Mouse (Mus musculus) cerebellum, postnatal 10 days (tissue): ENCODE measurements around the gene Kcnq1.

Experiments
- DNase-seq, 2 experiments: peaks; one replicate each; pipeline ENCODE4 v3.0.0; 2021; ENCODE audit warnings: mixed read lengths in 2 of 2

Kcnq1 gene

DNA sequence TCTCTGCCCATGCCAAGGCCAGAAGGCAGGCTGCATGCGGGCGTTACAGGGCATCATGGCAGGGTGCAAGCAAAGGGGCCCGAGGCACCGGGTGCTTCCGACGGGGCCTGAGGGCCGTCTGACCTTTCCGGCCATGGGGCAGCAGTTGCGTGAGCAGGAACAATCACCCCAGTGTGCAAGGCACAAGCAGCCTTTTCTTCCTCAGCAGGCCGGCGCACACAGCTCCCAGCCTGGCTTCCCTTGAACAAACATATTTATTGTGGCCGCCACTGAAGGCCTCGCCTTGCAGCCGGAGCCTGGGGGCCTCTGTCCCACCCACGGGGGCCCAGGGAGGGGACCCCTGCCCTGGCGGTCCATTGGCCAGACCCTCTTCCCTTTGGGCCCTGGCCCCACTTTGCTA, 218.9 kb downstream of the Kcnq1 start:
- no peak for DNase-seq

DNA sequence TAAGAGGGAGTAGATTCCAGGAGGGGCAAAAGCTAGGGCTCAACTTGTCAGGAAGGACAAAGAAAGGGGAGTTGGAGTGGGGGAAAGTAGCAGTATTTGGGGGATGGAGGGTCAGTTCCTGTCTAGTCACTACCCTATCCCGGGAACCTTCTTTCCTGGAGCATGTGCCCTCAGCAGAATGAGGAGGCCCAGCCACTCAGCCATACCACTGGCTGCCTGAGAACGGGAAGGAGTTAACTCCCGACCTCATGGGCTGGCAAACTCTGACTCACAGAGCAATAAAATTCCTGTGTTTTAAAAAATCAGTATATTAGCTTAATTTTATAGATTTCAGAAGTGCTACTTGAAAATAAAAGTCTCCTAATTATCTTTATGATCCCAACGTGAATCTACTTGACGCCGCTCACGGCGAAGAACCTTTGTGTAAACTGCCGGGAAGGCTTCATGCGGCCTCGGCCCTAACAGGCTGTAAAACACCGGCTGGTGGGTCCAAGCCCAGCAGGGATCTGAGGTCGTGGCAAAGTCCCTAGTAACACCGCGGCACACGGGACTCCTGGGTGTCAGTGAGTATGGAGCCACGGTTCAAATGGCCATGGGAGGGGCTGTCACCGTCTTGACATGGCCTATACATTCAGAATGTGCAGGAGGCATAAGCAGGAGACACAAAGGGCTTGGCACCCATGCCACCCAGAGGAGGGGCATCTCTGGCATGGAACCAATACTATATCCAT, 222.2 kb downstream of the Kcnq1 start:
- DNase-seq: peak in 1 of 2 experiments; percentile 23

DNA sequence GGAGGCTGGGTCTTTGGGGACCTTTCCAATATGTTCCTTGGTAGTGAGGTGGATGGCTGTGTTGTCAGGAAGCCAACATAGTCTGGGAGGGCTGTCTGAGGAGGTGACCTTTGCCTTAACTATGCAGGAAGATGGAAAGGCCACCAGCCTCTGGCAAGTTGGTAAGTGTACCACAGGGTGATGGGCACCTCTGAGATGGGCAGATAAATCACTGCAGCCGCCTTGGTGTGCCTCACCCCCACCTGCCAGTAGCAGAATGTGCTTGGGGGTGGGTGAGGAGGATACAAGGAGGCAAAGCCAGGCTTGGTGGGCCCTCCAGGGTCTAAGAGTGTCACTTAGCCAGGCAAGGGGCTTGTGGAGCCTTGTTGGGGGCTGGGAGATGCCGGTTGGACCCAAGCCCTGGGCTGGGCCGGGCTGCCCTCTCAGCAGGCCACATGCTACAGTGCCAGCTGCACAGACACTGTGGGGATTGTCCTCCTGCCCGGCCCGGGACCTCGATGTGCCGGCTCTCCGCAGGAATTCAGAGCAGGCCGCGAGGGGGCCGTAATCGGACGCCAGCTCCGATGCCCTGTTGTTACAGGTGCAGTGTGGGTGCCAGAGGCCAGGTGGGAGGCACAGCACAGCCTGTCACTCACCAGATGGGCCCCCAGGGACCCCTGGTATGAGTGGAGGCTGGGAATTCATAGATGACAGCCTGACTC, 223.1 kb downstream of the Kcnq1 start:
- DNase-seq: peak; percentile 52 to 69

DNA sequence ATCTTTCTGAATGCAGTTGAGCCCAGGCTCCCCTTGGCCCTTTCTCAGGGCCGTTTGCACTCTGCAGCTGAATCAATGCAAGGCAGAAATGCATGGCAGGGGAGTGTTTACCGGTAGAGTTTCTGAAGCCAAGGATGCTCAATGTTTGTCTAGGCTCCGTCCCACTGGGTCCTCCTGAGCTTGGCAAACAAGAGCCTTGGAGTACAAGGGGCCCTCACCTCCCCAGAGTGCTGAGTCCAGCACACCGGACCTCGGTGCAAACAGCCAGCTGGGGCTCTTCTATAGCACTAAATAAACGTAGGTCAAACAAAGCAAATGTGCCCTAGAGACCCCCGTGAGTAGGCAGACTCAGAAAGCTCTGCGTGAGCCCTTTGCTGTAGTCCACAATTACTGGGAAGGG, 226.9 kb downstream of the Kcnq1 start:
- DNase-seq: no peak

DNA sequence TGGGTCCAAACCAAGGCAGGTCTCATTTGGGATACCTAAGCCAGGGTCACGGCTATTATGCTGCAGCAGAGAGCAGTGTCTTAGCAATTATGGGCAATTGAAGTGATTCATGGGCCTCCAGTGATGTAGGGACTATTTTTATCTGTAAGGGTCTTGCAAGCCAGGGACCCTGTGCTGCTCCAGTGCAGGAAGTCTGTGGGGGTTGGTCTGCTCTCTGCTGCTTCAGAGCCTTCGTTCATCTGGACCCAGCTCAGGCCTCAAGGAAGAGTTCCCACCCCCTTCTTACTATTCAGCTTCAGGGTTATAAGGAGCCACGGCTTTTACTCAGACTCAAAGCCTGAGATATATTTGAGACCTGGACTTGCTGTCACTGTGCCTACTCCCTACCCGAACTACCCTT, 227.4 kb downstream of the Kcnq1 start:
- DNase-seq: no peak

DNA sequence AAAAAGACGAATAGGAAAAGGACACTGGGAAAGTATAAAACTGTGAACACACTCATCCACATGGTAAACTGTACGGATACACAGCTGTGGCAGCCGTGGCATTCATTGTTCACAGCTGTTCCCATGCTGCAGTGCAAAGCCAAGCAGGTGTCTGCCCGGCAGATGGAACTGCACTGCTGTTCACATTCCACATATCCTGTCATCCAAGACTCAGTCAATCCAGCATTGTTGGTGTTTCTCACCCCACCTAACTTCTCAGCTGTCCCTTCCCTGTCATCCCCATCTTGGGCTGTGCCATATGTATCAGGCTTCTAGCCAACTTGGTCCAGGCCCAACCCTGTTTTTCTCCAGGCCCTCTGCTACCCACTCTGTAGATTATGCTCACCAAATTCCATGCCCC, 232.5 kb downstream of the Kcnq1 start:
- DNase-seq: peak; percentile 36 to 48

DNA sequence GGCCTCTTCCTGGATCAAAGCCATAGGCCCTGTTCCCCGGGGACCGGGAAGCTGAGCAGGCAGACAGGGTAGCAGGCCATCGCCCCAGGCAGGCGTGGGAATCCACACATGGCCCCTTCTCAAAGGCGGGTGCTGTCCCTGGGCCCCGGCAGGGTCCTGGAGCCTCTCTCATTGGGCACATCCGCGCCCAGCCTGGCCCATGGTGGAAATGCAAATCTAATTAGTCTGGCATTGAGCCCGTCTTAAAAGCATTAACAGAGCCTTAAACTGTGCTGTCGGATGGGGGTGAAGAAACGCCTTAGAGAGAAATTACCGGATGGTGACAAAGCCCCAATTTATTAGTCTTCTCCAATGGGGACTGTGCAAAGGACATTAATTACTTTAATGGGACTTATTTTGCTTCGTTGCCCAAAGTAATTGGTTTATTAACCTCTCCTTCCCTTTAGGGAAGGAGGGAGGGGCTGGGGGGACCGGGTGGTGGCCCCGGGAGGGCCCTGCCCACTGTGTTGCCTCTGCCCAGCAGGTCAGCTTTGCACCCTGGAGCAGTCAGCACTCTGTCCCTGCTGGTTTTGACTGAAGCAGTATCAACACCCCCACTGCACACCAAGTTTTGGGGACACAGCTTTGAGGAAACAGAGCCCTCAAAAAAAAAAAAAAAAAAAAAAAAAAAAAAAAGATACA, 234.6 kb downstream of the Kcnq1 start:
- peak; percentile 30 to 51 for DNase-seq

DNA sequence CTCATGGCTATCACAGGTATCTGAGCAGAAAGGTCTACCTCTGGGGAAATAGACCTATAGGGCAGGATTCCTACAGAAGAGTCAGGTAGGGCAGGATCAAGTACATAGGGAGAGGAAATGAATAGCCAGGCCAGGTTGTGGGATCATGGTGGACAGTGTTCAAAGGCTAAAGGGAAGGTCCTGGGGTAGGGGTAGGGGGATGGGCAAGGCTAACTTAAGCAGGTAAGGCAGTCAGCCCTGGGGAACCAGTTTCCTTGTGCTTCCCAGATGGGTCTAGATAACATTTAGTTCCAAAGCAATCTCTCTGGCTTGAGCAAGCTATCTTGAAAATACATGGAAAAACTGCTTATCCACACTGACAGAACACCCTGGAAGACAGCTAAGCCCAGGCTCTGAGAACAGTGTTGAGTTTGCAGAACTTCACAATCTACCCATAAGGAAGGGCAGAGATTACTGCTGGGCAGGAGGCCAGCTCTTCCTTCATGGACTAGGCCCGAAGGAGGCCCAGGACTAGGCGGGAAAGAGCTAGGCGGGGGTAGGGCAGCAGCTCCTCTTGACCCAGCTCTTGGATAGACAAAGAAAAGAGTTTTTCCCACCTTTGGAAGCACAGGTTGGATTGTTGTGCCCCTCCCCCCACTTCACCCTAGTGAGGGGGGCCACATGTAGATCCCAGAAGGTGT, 235.3 kb downstream of the Kcnq1 start:
- no peak for DNase-seq

DNA sequence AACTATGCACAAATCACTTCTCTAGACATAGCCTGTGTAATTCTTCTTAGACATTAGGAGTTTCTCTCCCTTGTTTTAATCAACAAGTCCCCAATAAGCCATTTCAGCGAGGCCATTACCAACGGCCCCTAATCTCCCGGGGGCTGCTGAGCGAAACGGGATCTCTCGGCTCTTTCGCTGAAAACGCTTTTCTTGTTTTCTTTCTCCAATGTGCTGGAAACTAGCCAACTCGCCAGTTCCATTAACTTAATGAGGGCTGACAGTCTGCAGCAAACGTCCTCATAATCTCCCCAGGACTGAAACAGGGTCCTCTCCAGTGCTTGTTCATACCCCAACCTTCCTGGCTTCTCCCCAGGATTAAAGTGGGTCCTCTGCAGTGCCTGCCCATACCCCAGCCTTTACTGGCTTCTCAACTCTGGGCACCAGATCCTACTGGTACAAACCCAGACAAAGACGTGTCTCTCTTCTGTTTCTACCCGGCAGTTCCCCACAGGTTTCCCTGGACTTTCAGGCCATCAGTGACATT, 237.7 kb downstream of the Kcnq1 start:
- DNase-seq: peak; percentile 57 to 71

DNA sequence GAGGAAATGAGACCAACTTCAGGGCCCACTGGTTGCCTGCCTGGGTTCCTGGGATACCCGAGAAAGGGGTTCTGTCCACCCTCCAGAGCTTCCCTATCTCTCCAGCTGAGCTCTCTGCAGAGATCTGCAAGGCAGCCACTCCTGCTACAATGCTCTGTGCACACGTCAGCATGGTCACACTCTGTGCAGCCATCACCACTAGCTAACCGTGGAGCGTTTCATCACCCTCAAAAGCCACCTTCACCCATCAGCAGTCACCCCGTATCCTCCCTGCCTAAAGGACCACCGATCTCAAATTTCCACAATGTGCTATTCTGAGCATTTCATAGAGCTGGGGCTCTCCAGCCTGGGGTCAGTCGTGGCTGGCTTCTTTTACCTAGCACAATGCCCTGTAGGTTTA, 243.1 kb downstream of the Kcnq1 start:
- no peak for DNase-seq

DNA sequence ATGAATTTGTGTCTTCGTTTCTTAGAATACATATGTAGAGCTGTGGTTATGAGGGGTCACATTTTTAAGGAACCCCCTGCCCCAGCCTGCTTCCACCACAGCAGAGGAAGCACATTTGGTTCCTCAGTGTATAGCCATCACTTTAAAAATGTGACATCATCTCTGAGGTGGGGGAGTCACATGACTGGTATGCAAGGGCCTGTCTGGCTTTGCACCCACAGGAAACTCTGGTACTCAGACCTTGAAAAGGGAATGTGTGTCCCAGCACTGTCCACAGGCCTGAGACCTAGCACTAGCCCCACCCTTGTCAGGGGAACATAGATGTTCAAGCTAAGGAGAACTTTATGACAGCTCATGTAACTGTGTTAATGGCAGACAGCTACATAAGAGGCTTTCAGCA, 243.7 kb downstream of the Kcnq1 start:
- DNase-seq: no peak

DNA sequence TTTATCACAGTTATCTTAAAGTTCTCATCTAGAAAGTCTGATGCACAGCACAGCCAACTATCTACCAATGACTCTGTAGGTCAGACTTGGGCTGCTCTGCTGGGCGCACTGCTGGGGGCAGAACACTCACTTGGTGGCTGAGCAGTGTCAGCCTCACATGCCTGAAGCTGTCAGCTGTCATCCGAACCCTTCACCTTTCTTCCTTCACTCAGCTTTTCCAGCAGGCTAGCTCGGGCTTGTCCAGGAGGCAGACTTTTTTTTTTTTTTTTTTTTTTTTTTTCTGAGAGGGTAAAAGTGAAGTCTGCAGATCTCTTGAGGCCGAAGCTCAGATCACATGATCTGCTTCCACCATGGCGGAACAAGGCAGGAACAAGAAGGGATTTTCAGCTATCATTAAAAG, 249.7 kb downstream of the Kcnq1 start:
- DNase-seq: no peak

DNA sequence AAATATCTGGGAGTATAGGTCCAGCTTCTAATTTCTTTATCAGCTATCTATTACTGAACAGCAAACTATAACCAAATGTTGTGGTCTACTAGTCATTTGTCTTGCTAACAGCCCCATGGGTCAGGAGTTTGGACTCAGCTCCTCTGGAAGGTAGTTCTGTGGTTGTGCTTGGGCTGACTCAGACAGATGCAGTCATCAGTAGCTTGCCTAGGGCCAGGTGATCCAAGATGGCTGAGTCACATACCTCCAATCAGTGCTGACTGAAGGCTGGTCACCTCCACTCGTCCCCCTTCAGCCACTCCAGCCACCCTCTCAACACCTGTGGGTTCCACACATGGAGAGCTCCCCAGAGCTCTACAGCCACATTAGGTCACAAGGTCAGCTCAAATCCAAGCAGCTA, 250.9 kb downstream of the Kcnq1 start:
- no peak for DNase-seq

DNA sequence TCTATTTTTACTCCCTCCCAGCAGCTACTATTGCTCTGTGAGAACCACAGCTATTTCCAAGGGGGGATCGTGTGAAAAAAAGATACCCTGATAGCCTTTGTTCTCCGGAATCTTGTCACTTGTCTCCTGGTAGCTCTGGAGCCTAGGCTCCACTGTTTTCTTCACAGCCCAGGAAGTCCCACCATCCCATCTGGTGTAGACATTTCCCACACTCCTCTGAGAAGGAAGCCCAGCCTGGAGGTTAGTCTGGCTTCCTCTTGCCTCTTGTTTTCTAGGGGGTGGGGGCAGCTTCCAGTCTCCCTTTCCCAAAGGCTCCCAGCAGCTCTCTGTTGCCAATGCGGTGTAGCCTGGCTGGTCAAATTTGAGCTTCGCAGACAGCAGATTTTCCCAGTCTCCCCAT, 251.7 kb downstream of the Kcnq1 start:
- DNase-seq: no peak

DNA sequence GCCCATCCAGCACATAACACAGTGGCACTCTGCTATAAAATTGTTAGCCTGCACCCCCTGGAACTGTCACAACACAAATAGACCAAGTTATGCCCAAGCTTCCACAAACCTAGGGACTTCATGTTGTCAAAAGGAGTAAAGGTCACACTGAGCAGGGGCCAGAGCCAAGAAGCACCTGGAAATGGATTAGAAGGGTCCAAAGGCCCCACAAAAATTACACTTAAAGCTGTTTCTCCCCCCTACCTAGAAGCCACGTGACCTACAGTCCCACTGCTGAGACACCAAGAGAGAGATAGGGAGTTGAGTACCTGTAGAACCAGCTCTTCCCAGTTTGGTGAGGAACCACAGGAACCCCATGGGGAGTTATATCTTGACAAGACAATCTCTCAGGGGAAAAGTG, 253.6 kb downstream of the Kcnq1 start:
- no peak for DNase-seq

DNA sequence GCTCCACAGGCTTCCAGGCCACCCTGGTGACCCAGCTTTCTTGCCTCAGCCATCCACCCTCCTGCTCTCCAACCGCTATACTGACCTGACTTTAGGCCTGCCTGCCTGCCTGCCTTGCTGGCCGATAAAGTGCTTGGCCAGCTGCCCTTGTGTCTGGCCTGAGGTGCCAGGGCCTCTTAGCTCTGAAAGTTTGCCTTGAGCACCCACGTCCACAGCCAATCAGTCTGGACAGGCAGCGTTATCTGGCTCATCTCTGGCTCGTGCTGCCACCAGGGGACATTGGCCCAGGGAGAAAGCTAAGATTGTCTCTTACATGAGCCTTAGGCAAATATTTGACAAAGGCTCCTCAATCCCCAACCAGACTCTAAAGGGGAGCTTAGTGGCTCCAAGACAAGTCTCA, 254.6 kb downstream of the Kcnq1 start:
- DNase-seq: no peak

DNA sequence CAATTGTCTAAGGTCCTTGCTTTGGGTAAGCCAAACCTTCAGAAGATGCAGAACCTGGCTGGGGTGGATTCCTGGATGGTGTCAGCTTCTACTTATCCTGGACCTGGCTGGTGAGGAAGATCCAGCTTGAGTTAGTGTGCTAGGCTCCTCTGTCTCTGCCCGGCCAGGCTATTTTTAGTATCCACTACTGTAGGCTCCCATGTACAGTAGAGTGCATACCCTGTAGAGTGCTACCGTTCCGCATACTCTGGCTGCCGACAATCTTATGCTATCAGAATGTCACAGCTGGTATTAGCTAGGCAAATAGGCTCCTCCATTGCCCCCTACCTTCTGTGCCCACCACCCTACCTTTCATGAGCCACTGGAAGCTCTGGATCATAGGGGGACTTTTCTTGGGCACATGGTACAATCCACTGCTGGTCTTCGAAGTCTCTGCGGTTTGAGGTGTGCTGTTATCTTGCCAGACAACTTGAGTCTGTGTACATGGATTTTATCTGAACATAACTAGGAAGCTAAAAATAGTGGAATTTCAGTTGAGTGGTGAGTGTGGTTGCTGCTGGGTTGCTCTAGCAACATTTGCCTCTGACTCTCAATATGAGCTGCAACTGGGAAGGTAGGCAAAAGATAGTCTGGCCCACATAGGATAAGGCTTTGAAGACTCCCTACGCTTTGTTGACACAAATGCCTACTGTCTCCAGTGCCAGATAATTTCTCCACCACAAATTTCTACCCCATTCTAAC, 258.1 kb downstream of the Kcnq1 start:
- no peak for DNase-seq

DNA sequence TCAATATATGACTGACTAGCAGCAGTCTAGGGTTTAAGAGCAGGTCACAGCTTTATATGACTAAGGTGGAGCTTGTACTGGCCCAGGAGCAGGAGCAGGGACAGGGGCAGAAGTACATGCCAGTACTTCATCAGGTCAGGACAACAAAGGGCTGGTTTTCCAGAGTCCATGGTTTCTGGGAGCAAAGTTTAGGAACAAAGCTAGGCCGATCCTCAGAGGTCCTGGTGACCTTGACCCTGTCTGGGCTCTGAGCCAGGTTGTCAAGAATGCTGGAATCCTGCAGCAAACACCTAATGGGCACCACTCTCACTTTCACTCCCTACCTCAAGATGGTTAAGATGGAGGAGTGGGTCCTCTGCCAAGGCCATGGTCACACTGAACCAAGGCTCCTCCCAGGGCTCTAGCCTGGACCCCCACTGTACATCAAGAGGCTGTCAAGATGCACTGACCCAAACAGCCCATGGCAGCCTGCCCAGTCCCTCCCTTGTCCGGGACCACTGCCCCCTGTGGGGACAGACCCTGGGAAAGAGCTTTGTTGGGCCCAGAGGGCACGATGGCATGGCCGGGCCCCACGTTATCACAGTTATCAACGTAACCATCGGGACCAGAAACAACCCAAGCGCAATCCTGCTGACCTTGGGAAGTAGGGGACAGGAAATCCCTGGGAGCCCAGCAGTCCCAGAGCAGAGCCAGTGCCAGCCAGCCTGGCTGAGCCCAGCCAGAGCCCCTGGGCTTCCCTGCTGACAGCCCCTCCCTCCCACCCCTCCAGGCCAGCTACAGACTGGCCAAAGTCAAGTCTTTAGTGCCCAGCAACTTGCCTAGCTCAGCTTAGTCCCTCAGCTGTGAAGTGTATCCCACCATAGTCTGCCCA, 259.0 kb downstream of the Kcnq1 start:
- peak; percentile 34 to 43 for DNase-seq

DNA sequence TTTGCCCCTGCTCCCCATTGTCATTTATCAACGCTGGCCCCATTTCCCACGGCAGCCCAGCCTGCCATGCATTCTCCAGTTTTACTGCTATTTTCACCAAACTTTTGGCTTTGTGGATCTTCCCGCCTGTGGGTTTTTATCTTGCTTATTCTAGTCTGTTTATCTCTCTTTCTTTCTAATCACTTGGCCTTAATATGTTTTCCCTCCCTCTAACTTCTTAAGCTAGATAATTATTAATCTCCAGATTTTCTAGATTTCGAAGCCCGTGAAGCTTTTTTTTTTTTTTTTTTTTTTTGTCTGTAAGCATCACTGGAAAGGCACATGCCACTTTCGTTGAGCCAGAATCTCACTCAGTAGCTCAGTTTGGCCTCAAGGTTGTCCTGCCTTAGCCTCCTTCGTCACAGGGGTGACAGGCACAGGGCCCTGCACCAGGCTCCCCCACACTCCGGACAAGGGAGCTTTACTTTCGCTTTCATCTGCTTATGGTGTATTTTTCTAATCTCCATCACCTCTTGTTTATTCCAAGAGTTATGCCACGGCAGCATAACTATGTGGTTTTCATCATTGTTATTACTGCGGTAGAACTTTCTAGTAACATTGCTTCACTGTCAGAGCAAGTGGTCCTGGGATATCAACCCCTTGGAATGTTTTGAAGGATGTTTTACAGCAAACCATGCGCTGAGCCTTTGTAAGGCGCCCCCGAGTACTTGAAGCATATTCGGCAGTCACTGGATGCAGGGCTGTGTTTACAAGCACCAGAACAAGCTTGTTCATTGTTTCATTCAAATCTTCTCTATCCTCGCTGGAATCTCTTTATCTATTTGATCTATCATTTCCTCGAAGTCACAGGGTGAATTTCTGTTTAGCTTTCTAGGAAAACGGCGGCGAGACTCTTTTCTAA, 261.5 kb downstream of the Kcnq1 start:
- no peak for DNase-seq

DNA sequence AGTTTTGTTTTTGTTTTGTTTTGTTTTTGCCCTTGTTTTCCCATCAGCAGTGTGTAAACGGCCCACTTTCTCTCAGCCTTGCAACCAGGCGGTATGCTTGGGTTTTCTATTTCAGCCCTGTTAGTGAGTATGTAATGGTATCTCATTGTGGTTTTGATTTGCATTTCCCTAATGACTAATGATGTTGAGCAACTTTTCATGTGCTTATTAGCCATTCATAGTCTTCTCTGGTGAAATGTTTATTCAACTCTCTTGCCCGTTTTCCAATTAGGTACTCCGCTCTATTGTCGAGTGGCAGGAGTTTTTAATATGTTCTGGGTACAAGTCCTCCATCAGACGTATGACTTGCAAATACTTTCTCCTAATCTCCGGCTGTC, 262.1 kb downstream of the Kcnq1 start:
- no peak for DNase-seq
